Mouse (Mus musculus) lung, postnatal 0 days (tissue): ENCODE data around the gene Mapk11. TPM values are rescaled to one million over a fixed set of nuclear protein-coding genes. Genes with fewer than 3 reads are reported as not detected.

Experiments used
- ATAC-seq: fragments of 200-750 bp; cut with Nextera tagmentation; 2 replicates; pipeline ENCODE4 v1.8.0; 2017; ENCODE audit warnings: moderate library complexity
- DNase-seq: peaks from one replicate; pipeline ENCODE4 v3.0.0-alpha.2; 2016; ENCODE audit warnings: low spot score
- H3K27ac ChIP-seq: fragments of 300-500 bp; sonication (generic); 2 replicates; pipeline ENCODE4 v1.5.1; 2014; ENCODE audit warnings: antibody characterized with exemption, mild to moderate bottlenecking, low read length, mixed read lengths
- H3K27me3 ChIP-seq: fragments of 300-500 bp; sonication (generic); replicated peaks from 2 replicates; pipeline ENCODE4 v1.6.1; 2014; ENCODE audit warnings: low read length, mixed read lengths; ENCODE audit not compliant: insufficient read depth
- H3K36me3 ChIP-seq: fragments of 300-500 bp; sonication (generic); 2 replicates; pipeline ENCODE4 v1.6.1; 2014; ENCODE audit warnings: low read length, mixed read lengths; ENCODE audit not compliant: insufficient read depth
- H3K4me1 ChIP-seq: fragments of 300-500 bp; sonication (generic); 2 replicates; pipeline ENCODE4 v1.6.1; 2014; ENCODE audit warnings: antibody characterized with exemption, low read depth, low read length, mixed read lengths; ENCODE audit not compliant: insufficient read depth
- H3K4me2 ChIP-seq: fragments of 300-500 bp; sonication (generic); replicated peaks from 2 replicates; pipeline ENCODE4 v1.6.1; 2014; ENCODE audit warnings: low read depth, mild to moderate bottlenecking, low read length, moderate library complexity, mixed read lengths
- H3K4me3 ChIP-seq: fragments of 300-500 bp; sonication (generic); 2 replicates; pipeline ENCODE4 v1.5.1; 2014; ENCODE audit warnings: low read depth, low read length
- H3K9ac ChIP-seq: fragments of 300-500 bp; sonication (generic); replicated peaks from 2 replicates; pipeline ENCODE4 v1.6.1; 2014; ENCODE audit warnings: low read depth, mild to moderate bottlenecking
- H3K9me3 ChIP-seq: fragments of 300-500 bp; sonication (generic); 2 replicates; pipeline ENCODE4 v1.6.1; 2016; ENCODE audit warnings: low read length, mixed read lengths
- CTCF ChIP-seq: IDR thresholded peaks from 2 replicates; pipeline ENCODE4 v1.5.1; 2016; ENCODE audit warnings: antibody characterized with exemption, mild to moderate bottlenecking
- EP300 ChIP-seq: IDR thresholded peaks from 2 replicates; pipeline ENCODE4 v1.6.1; 2016; ENCODE audit warnings: antibody characterized with exemption, mild to moderate bottlenecking, control low read depth
- WGBS: fragments of 180-500 bp; shearing (Covaris S2); extraction: QIAGEN DNeasy Blood & Tissue Kit; methylation state at CpG from one replicate; pipeline ENCODE4 v1.1.7; 2014; 5-methylcytosine and 5-hydroxymethylcytosine counted together
- polyA plus RNA-seq: library from polyadenylated mRNA; unstranded; fragments of >200 nt; fragmentation: Nextera tagmentation; extraction: Ambion mirVana; gene quantifications from 2 replicates; pipeline ENCODE4 v1.2.1, GENCODE M21; 2015

The Mapk11 gene
- polyA plus RNA-seq, 1 experiment from 2014 or later, result 7.4 TPM

GRCm38 (mm10) chr15:89145813-89146350 is 3.5 kb downstream of the Mapk11 start:
- TF ChIP-seq CTCF, result no peak
- TF ChIP-seq EP300, result no peak
- Histone ChIP-seq H3K36me3 (no peaks in the 10 kb centered on the region), H3K27ac (no peak overlapping the region), H3K4me1 (peaks cover 17% of the 10 kb centered on the region), H3K27me3 (peaks cover 14% of the 10 kb centered on the region), H3K4me3 (no peak overlapping the region), H3K9me3 (no peaks in the 10 kb centered on the region), H3K4me2 (no peak overlapping the region), H3K9ac (no peak overlapping the region)
- no peak for ATAC-seq
- no peak for DNase-seq
- WGBS, result 62% methylated on average over 24 of the region's 24 CpGs

GRCm38 (mm10) chr15:89144965-89145364 is 4.5 kb downstream of the Mapk11 start:
- no peak overlapping the region for H3K27ac ChIP-seq
- H3K4me1 ChIP-seq, result peaks cover 20% of the 10 kb centered on the region
- H3K4me3 ChIP-seq, result no peak overlapping the region
- 67% methylated on average over 11 of the region's 11 CpGs for WGBS
- no peaks in the 10 kb centered on the region for H3K9me3 ChIP-seq
- TF ChIP-seq CTCF (no peak), EP300 (no peak)
- no peak overlapping the region for H3K9ac ChIP-seq
- H3K36me3 ChIP-seq, result no peaks in the 10 kb centered on the region
- no peak for DNase-seq
- peaks cover 18% of the 10 kb centered on the region for H3K27me3 ChIP-seq
- H3K4me2 ChIP-seq, result no peak overlapping the region
- no peak for ATAC-seq

GRCm38 (mm10) chr15:89143134-89143533 is 6.3 kb downstream of the Mapk11 start:
- H3K9me3 ChIP-seq, result no peaks in the 10 kb centered on the region
- no peak overlapping the region for H3K9ac ChIP-seq
- H3K4me2 ChIP-seq, result no peak overlapping the region
- H3K27me3 ChIP-seq, result peaks cover 27% of the 10 kb centered on the region
- H3K4me1 ChIP-seq, result peaks cover 12% of the 10 kb centered on the region; the same call in 1 of the 2 replicates
- H3K4me3 ChIP-seq, result no peak overlapping the region
- TF ChIP-seq CTCF (no peak), EP300 (no peak)
- WGBS, result 62% methylated on average over 2 of the region's 2 CpGs
- no peak for DNase-seq
- no peaks in the 10 kb centered on the region for H3K36me3 ChIP-seq
- H3K27ac ChIP-seq, result no peak overlapping the region
- no peak for ATAC-seq

GRCm38 (mm10) chr15:89141905-89142304 is 7.5 kb downstream of the Mapk11 start:
- Histone ChIP-seq H3K9ac (no peak overlapping the region), H3K4me3 (no peak overlapping the region), H3K36me3 (no peaks in the 10 kb centered on the region), H3K27me3 (peaks cover 21% of the 10 kb centered on the region), H3K4me2 (no peak overlapping the region), H3K9me3 (no peaks in the 10 kb centered on the region), H3K4me1 (peaks cover 12% of the 10 kb centered on the region; the same call in 1 of the 2 replicates), H3K27ac (no peak overlapping the region)
- WGBS, result 48% methylated on average over 4 of the region's 4 CpGs
- TF ChIP-seq CTCF, result no peak
- no peak for TF ChIP-seq EP300
- ATAC-seq, result no peak
- DNase-seq, result no peak

GRCm38 (mm10) chr15:89141443-89141842 is 8.0 kb downstream of the Mapk11 start:
- H3K36me3 ChIP-seq, result no peaks in the 10 kb centered on the region
- no peak for DNase-seq
- no peak overlapping the region for H3K9ac ChIP-seq
- H3K4me1 ChIP-seq, result peaks cover 8% of the 10 kb centered on the region; the same call in 1 of the 2 replicates
- no peaks in the 10 kb centered on the region for H3K9me3 ChIP-seq
- no peak for ATAC-seq
- H3K4me2 ChIP-seq, result no peak overlapping the region
- peaks cover 21% of the 10 kb centered on the region for H3K27me3 ChIP-seq
- TF ChIP-seq EP300, result no peak
- no peak for TF ChIP-seq CTCF
- H3K27ac ChIP-seq, result no peak overlapping the region
- H3K4me3 ChIP-seq, result no peak overlapping the region
- 14% methylated on average over 5 of the region's 5 CpGs for WGBS

- Histone ChIP-seq H3K4me3 (peak within 1 kb of the TSS; percentile 53), H3K9ac (peak within 1 kb of the TSS; percentile 34), H3K27me3 (peaks cover 15% of the 10 kb centered on the region; the same call in 1 of the 2 replicates), H3K27ac (peak within 1 kb of the TSS; percentile 51; the same call in 1 of the 2 replicates), H3K4me1 (peaks cover 7% of the 10 kb centered on the region; the same call in 1 of the 2 replicates), H3K9me3 (no peaks in the 10 kb centered on the region), H3K36me3 (no peaks in the 10 kb centered on the region), H3K4me2 (peak within 1 kb of the TSS; percentile 90)
- TF ChIP-seq EP300 (no peak), CTCF (no peak)
- DNase-seq (peak; percentile 62), ATAC-seq (peak; percentile 81)
- 2% methylated on average over 21 of the region's 21 CpGs for WGBS
These were observed 8.7 kb downstream of the Mapk11 start, which contains the start of gene Mapk12 for GRCm38 (mm10) chr15:89140659-89141252. Mapk12 (minus strand) TSS chr15:89140703.
